Mouse (Mus musculus) kidney, postnatal 0 days (tissue): ENCODE data around the gene Mcf2l. TPM values are rescaled to one million over a fixed set of nuclear protein-coding genes. Genes with fewer than 3 reads are reported as not detected.
A peak's percentile ranks its signal among the peaks of the same experiment; 100 is the strongest.

Experiments used
- ATAC-seq: fragments of 200-750 bp; cut with Nextera tagmentation; replicated peaks from 2 replicates; pipeline ENCODE4 v1.8.0; 2017; ENCODE audit warnings: low read depth, moderate number of reproducible peaks, moderate TSS enrichment, moderate library complexity; ENCODE audit not compliant: low FRiP score
- DNase-seq: peaks from one replicate; pipeline ENCODE4 v3.0.0-alpha.2; 2016; ENCODE audit warnings: low spot score
- H3K27ac ChIP-seq: fragments of 300-500 bp; sonication (generic); 2 replicates; pipeline ENCODE4 v1.5.1; 2014; ENCODE audit warnings: mild to moderate bottlenecking
- H3K27me3 ChIP-seq: fragments of 300-500 bp; sonication (generic); 2 replicates; pipeline ENCODE4 v1.6.1; 2014; ENCODE audit warnings: low read length, mixed read lengths; ENCODE audit not compliant: insufficient read depth
- H3K36me3 ChIP-seq: fragments of 300-500 bp; sonication (generic); 2 replicates; pipeline ENCODE4 v1.6.1; 2014; ENCODE audit warnings: low read length, mixed read lengths; ENCODE audit not compliant: insufficient read depth
- H3K4me1 ChIP-seq: fragments of 300-500 bp; sonication (generic); replicated peaks from 2 replicates; pipeline ENCODE4 v1.6.1; 2014; ENCODE audit warnings: antibody characterized with exemption, low read length, mixed read lengths; ENCODE audit not compliant: insufficient read depth
- H3K4me2 ChIP-seq: fragments of 300-500 bp; sonication (generic); 2 replicates; pipeline ENCODE4 v1.6.1; 2014; ENCODE audit warnings: mild to moderate bottlenecking, low read length, moderate library complexity, mixed read lengths
- H3K4me3 ChIP-seq: fragments of 300-500 bp; sonication (generic); replicated peaks from 2 replicates; pipeline ENCODE4 v1.5.1; 2014; ENCODE audit warnings: low read depth, low read length
- H3K9ac ChIP-seq: fragments of 300-500 bp; sonication (generic); 2 replicates; pipeline ENCODE4 v1.6.1; 2014; ENCODE audit warnings: low read depth, low read length
- H3K9me3 ChIP-seq: fragments of 300-500 bp; sonication (generic); replicated peaks from 2 replicates; pipeline ENCODE4 v1.6.1; 2016; ENCODE audit warnings: low read length, inconsistent platforms, mixed read lengths
- CTCF ChIP-seq: IDR thresholded peaks from 2 replicates; pipeline ENCODE4 v1.5.1; 2016; ENCODE audit warnings: antibody characterized with exemption, low read depth, mild to moderate bottlenecking, moderate library complexity
- WGBS: fragments of 180-500 bp; shearing (Covaris S2); extraction: QIAGEN DNeasy Blood & Tissue Kit; methylation state at CpG from one replicate; pipeline ENCODE4 v1.1.7; 2014; 5-methylcytosine and 5-hydroxymethylcytosine counted together
- polyA plus RNA-seq: library from polyadenylated mRNA; unstranded; fragments of >200 nt; fragmentation: Nextera tagmentation; extraction: Ambion mirVana; gene quantifications from 2 replicates; pipeline ENCODE4 v1.2.1, GENCODE M21; 2015

Mcf2l gene
- polyA plus RNA-seq, 1 experiment from 2014 or later: 11.2 TPM

GRCm38 (mm10) chr8:12998331-12998730 is 124.7 kb downstream of the Mcf2l start:
- WGBS: 61% methylated on average over 8 of the region's 8 CpGs

DNA sequence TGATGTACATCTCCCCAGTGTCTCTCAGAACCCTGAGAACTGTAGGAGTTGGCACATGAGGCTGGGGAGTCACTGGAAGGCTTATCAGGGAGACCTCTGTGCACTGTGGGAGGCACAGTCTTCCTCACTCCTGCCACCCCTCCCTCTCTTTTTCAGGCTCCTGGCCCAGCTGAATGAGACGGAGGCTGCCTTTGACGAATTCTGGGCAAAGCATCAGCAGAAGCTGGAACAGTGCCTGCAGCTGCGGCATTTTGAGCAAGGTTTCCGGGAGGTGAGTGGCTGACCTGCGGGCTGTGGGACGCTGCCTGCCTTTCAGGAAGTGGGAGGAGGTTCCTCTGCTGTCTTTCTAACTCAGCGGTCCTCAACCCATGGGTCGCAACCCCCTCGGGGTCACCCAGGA is 126.2 kb downstream of the Mcf2l start:
- no peaks in the 10 kb centered on the region for H3K9me3 ChIP-seq
- peaks cover 22% of the 10 kb centered on the region for H3K36me3 ChIP-seq
- no peaks in the 10 kb centered on the region for H3K27me3 ChIP-seq
- H3K9ac ChIP-seq: no peak overlapping the region
- WGBS: 53% methylated on average over 9 of the region's 9 CpGs
- no peak overlapping the region for H3K4me3 ChIP-seq
- DNase-seq (no peak), ATAC-seq (no peak)
- H3K4me2 ChIP-seq: no peak overlapping the region
- TF ChIP-seq CTCF: no peak
- no peaks in the 10 kb centered on the region for H3K4me1 ChIP-seq
- no peak overlapping the region for H3K27ac ChIP-seq

More at GRCm38 (mm10) chr8:12998331-12998730, 124.7 kb downstream of the Mcf2l start:
- Histone ChIP-seq H3K4me2 (no peak overlapping the region), H3K4me1 (no peaks in the 10 kb centered on the region), H3K9me3 (no peaks in the 10 kb centered on the region), H3K9ac (0 out of 2 replicates have a peak overlapping the region, but pooled peaks have one; percentile 13), H3K36me3 (peaks cover 20% of the 10 kb centered on the region), H3K4me3 (no peak overlapping the region), H3K27me3 (no peaks in the 10 kb centered on the region), H3K27ac (no peak overlapping the region)
- DNase-seq (no peak), ATAC-seq (no peak)
- no peak for TF ChIP-seq CTCF

DNA sequence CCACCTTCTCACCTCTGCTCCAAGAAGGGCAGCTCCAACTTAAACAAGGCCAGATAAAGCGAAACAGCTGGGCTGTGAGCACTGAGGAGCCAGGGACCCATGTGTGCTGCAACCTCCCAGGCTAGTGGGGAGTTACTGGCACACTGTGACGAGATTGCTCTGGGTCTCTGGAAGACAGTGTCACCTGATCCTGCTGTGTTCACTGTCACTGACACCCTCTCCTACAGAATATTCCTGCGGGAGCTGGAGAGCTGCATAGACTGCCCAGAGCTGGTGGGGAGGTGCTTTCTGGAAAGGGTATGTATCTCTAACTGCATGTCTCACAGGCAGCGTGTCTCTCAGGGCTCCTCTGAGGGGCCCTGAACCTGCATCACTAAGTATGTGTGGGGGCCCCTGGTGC is 133.9 kb downstream of the Mcf2l start:
- Histone ChIP-seq H3K4me2 (no peak overlapping the region), H3K4me1 (no peaks in the 10 kb centered on the region), H3K36me3 (peaks cover 34% of the 10 kb centered on the region), H3K9me3 (no peaks in the 10 kb centered on the region), H3K27ac (no peak overlapping the region), H3K27me3 (no peaks in the 10 kb centered on the region), H3K4me3 (no peak overlapping the region), H3K9ac (no peak overlapping the region)
- 51% methylated on average over 4 of the region's 4 CpGs for WGBS
- ATAC-seq (no peak), DNase-seq (peak; percentile 31)
- no peak for TF ChIP-seq CTCF

DNA sequence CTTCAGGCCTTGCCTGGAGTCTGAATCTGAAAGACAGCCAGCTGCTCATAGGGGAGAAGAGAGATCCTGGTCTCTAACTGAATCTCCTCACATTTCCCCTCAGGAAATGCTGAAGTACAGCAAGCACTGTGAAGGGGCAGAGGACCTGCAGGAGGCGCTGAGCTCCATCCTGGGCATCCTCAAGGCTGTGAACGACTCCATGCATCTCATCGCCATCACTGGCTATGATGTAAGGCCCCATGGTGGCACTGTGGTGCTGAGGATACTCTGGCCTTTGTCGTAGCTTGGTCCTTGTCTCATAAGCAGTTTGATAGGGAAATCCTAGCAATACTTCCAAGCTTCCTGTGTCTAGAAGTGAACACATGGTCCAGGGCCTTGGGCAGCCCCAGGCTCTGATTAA is 136.7 kb downstream of the Mcf2l start:
- H3K9ac ChIP-seq: no peak overlapping the region
- WGBS: 67% methylated on average over 4 of the region's 4 CpGs
- H3K4me3 ChIP-seq: no peak overlapping the region
- peak; percentile 31; the same call in 1 of the 2 replicates for TF ChIP-seq CTCF
- no peak for ATAC-seq
- no peaks in the 10 kb centered on the region for H3K9me3 ChIP-seq
- H3K36me3 ChIP-seq: peaks cover 40% of the 10 kb centered on the region
- H3K4me1 ChIP-seq: no peaks in the 10 kb centered on the region
- DNase-seq: no peak
- H3K4me2 ChIP-seq: no peak overlapping the region
- no peak overlapping the region for H3K27ac ChIP-seq
- H3K27me3 ChIP-seq: no peaks in the 10 kb centered on the region

- Histone ChIP-seq H3K4me2 (no peak overlapping the region), H3K27me3 (no peaks in the 10 kb centered on the region), H3K9ac (no peak overlapping the region), H3K27ac (no peak overlapping the region), H3K4me3 (no peak overlapping the region), H3K36me3 (peaks cover 5% of the 10 kb centered on the region; the same call in 1 of the 2 replicates), H3K9me3 (no peaks in the 10 kb centered on the region), H3K4me1 (no peaks in the 10 kb centered on the region)
- peak; percentile 19; the same call in 1 of the 2 replicates for TF ChIP-seq CTCF
- WGBS: 53% methylated on average over 4 of the region's 4 CpGs
- no peak for DNase-seq
- ATAC-seq: no peak
Observed at GRCm38 (mm10) chr8:13019560-13019959, 146.0 kb downstream of the Mcf2l start.

DNA sequence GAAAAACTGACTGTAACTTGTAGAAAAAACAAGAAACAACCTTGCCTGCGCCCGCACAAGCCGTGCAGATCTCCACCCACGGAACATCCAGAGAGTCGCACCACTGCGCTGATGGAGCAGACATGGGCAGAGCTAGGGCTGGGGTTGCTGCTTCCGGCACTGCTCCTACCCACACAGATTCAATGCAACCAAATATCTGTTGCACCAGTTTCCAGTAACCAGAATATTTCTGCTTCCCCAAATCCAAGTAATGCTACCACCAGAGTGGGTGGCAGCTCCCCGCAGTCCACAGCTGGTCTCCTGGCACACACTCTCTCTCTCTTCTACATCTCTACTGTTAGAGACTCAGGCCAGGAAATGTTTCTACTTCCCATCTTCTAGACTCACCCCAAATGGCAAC is 148.2 kb downstream of the Mcf2l start:
- Histone ChIP-seq H3K4me1 (no peaks in the 10 kb centered on the region), H3K36me3 (peaks cover 5% of the 10 kb centered on the region; the same call in 1 of the 2 replicates), H3K9me3 (no peaks in the 10 kb centered on the region), H3K4me2 (no peak overlapping the region), H3K4me3 (no peak overlapping the region), H3K9ac (no peak overlapping the region), H3K27me3 (no peaks in the 10 kb centered on the region), H3K27ac (no peak overlapping the region)
- ATAC-seq (no peak), DNase-seq (no peak)
- no peak for TF ChIP-seq CTCF
- 93% methylated on average over 8 of the region's 8 CpGs for WGBS
